ENCODE assay signal across 9 mouse cellular contexts in genomic region chr3:87082235-87082634, GRCm38 (mm10).
DNase-seq lines count a peak whose midpoint lies in the region; ATAC-seq and TF ChIP-seq lines count a peak whose summit lies in the region.
"Had no signal": no experiment of that assay in that cellular context is flagged by ENCODE, and none has a peak within 500 bp of the region (broad histone marks: within the 10 kb centered on the region; RNA-seq: fewer than 3 reads in every experiment).

No protein-coding gene starts in this region.

- no peak for ATAC-seq in G1E (ENCODE audit: extremely low read depth, insufficient number of reproducible peaks, low FRiP score, poor library complexity, severe bottlenecking)
- ATAC-seq in liver, embryonic 14.5 days (ENCODE audit: insufficient read depth), result no peak

- H3K9me3 ChIP-seq in G1E (replicated peaks), result no peaks in the 10 kb centered on the region
- no peaks in the 10 kb centered on the region for H3K9me3 ChIP-seq in liver, embryonic 14.5 days (ENCODE audit: control insufficient read depth, low read length)
- H3K9me3 ChIP-seq: heart, embryonic 15.5 days; neural tube, embryonic 13.5 days had no signal

- DNase-seq in left cerebral cortex, adult 2 months (ENCODE audit: extremely low spot score in 1 of 2, low spot score in 2 of 2), result no peak
- no peak for DNase-seq in left cerebral cortex, adult 11 months (ENCODE audit: low spot score)
- no peak for DNase-seq in G1E (ENCODE audit: low spot score)
- DNase-seq in adrenal gland, postnatal 25 days, result peak; percentile 55
- DNase-seq in gastrocnemius, adult 8-10 months (ENCODE audit: low spot score in 2 of 2), result peak; percentile 26 to 44
- peak in 1 of 3 experiments; percentile 1 for DNase-seq in liver, embryonic 14.5 days (ENCODE audit: low read depth in 3 of 3, low spot score in 3 of 3)
- DNase-seq in spleen, postnatal 36 days (ENCODE audit: low spot score in 2 of 2), result peak; percentile 10 to 13

- TF ChIP-seq EP300 in liver, embryonic 14.5 days (IDR thresholded peaks at IDR 0.05; ENCODE audit: low read depth), result no peak

- peak; percentile 84 for TF ChIP-seq CTCF in left cerebral cortex, adult 2 months (IDR thresholded peaks at IDR 0.05)
- TF ChIP-seq CTCF in G1E (IDR thresholded peaks at IDR 0.05; ENCODE audit: low read depth, low read length), result peak; percentile 84
- TF ChIP-seq CTCF in liver, embryonic 14.5 days (IDR thresholded peaks at IDR 0.05; ENCODE audit: low read depth), result peak; percentile 84

- no peak overlapping the region for H3K4me3 ChIP-seq in left cerebral cortex, adult 2 months
- H3K4me3 ChIP-seq in G1E (ENCODE audit: low read depth, low read length), result no peak overlapping the region
- H3K4me3 ChIP-seq in liver, embryonic 14.5 days (ENCODE audit: insufficient read depth in 1 of 2, low read depth in 2 of 2, low read length in 2 of 2), result no peak overlapping the region
- H3K4me3 ChIP-seq: heart, embryonic 15.5 days; neural tube, embryonic 13.5 days had no signal

- 49% methylated on average over 3 of the region's 3 CpGs for WGBS in liver, embryonic 14.5 days (ENCODE audit: insufficient replicate concordance)

- no peaks in the 10 kb centered on the region for H3K4me1 ChIP-seq in G1E (ENCODE audit: insufficient read depth, low read depth, low read length)
- no peaks in the 10 kb centered on the region for H3K4me1 ChIP-seq in liver, embryonic 14.5 days (replicated peaks; ENCODE audit: control insufficient read depth in 2 of 2, insufficient read depth in 2 of 2, low read length in 1 of 2)
- H3K4me1 ChIP-seq: heart, embryonic 15.5 days had no signal

- intact Hi-C loops in left cerebral cortex, adult 2 months (cut with DNase I), result no loop called here

- H3K9ac ChIP-seq in liver, embryonic 14.5 days (replicated peaks), result no peak overlapping the region
- H3K9ac ChIP-seq: heart, embryonic 15.5 days; neural tube, embryonic 13.5 days had no signal

- H3K27ac ChIP-seq in left cerebral cortex, adult 2 months, result no peak overlapping the region
- H3K27ac ChIP-seq in liver, embryonic 14.5 days, result no peak overlapping the region
- H3K27ac ChIP-seq: heart, embryonic 15.5 days; neural tube, embryonic 13.5 days had no signal

- no peaks in the 10 kb centered on the region; the same call in 1 of the 2 replicates for H3K27me3 ChIP-seq in G1E (ENCODE audit: insufficient read depth, low read length)
- H3K27me3 ChIP-seq in liver, embryonic 14.5 days (ENCODE audit: control insufficient read depth, insufficient read depth, low read length), result no peaks in the 10 kb centered on the region
- H3K27me3 ChIP-seq: heart, embryonic 15.5 days; neural tube, embryonic 13.5 days had no signal

- H3K36me3 ChIP-seq in G1E (replicated peaks), result no peaks in the 10 kb centered on the region
- H3K36me3 ChIP-seq in liver, embryonic 14.5 days (replicated peaks; ENCODE audit: control insufficient read depth, insufficient read depth, low read depth), result no peaks in the 10 kb centered on the region

- H3K4me2 ChIP-seq in liver, embryonic 14.5 days (ENCODE audit: low read depth), result no peak overlapping the region
- H3K4me2 ChIP-seq: heart, embryonic 15.5 days; neural tube, embryonic 13.5 days had no signal

Comparison
In these comparisons a context has a peak if more than half of its experiments do, and no peak if none do; other contexts are left out.
1. DNase-seq: peak in adrenal gland, postnatal 25 days (single experiment), gastrocnemius, adult 8-10 months (2 of 2) and spleen, postnatal 36 days (2 of 2); none in left cerebral cortex, adult 2 months (0 of 2), left cerebral cortex, adult 11 months (single experiment) and G1E (single experiment).
2. Peak in every context shown above with its lines, with median percentiles within 50 percentile points of each other: CTCF ChIP-seq.